Mouse (Mus musculus) kidney, adult 2 months (tissue): ENCODE measurements at regions not wholly inside any gene's neighbourhood (a gene's known extent, or its start where the extent isn't known, plus 50 kb on each side); places are given as distances from the start of the nearest gene placed in this dataset.

Experiments
- CTCF ChIP-seq: fragments of 200-500 bp; conservative IDR thresholded peaks from 2 replicates; pipeline ENCODE4 v1.5.1; 2011; ENCODE audit warnings: low read depth, mild to moderate bottlenecking, control low read depth, low read length, moderate library complexity, mixed read lengths; ENCODE audit not compliant: insufficient read depth, insufficient read length
- POLR2A ChIP-seq: fragments of 200-500 bp; IDR thresholded peaks from one replicate; pipeline ENCODE4 v1.6.1; 2011; ENCODE audit warnings: low read depth, low read length, control low read depth

- TF ChIP-seq CTCF, result no peak
- no peak for TF ChIP-seq POLR2A
Observed at GRCm38 (mm10) chr1:182224836-182225235, 57.8 kb downstream of the Degs1 start.
